Mouse (Mus musculus) A20 (cell line): ENCODE measurements around the gene Gm17334.

ENCODE experiments used
- DNase-seq: peaks from one replicate; pipeline ENCODE4 v3.0.0-alpha.2; 2011; ENCODE audit warnings: low read depth, low spot score

The Gm17334 gene

GRCm38 (mm10) chr11:53771001-53771744, 1.8 kb downstream of the Gm17334 start:
- no peak for DNase-seq

GRCm38 (mm10) chr11:53770125-53770791, 2.7 kb downstream of the Gm17334 start:
- peak; percentile 91 for DNase-seq

- DNase-seq, result peak; percentile 96
Observed at GRCm38 (mm10) chr11:53769760-53770124, 3.2 kb downstream of the Gm17334 start, which contains the start of gene Irf1. Gene Irf1, plus strand, starts transcription at chr11:53770014.

GRCm38 (mm10) chr11:53769185-53769576, 3.8 kb downstream of the Gm17334 start:
- DNase-seq, result no peak

- peak; percentile 73 for DNase-seq
Observed at GRCm38 (mm10) chr11:53768422-53769184, 4.4 kb downstream of the Gm17334 start.

GRCm38 (mm10) chr11:53764581-53764980, 8.4 kb downstream of the Gm17334 start:
- DNase-seq, result no peak

GRCm38 (mm10) chr11:53763496-53764140, 9.4 kb downstream of the Gm17334 start:
- peak; percentile 85 for DNase-seq

GRCm38 (mm10) chr11:53762827-53763495, 10.0 kb downstream of the Gm17334 start:
- DNase-seq, result no peak

- no peak for DNase-seq
Observed at GRCm38 (mm10) chr11:53762426-53762825, 10.6 kb downstream of the Gm17334 start.

GRCm38 (mm10) chr11:53761822-53762221, 11.2 kb downstream of the Gm17334 start:
- DNase-seq, result no peak

- no peak for DNase-seq
Observed at GRCm38 (mm10) chr11:53761284-53761683, 11.7 kb downstream of the Gm17334 start.

- DNase-seq, result no peak
Observed at GRCm38 (mm10) chr11:53759545-53760406, 13.2 kb downstream of the Gm17334 start.

- peak; percentile 43 for DNase-seq
Observed at GRCm38 (mm10) chr11:53758791-53759351, 14.1 kb downstream of the Gm17334 start.

- peak; percentile 58 for DNase-seq
Observed at GRCm38 (mm10) chr11:53758033-53758432, 15.0 kb downstream of the Gm17334 start.

- DNase-seq, result no peak
Observed at GRCm38 (mm10) chr11:53757612-53758011, 15.4 kb downstream of the Gm17334 start.

- peak; percentile 62 for DNase-seq
Observed at GRCm38 (mm10) chr11:53755011-53755595, 17.9 kb downstream of the Gm17334 start.

GRCm38 (mm10) chr11:53749716-53750352, 23.2 kb downstream of the Gm17334 start:
- no peak for DNase-seq

- no peak for DNase-seq
Observed at GRCm38 (mm10) chr11:53749306-53749705, 23.7 kb downstream of the Gm17334 start.

GRCm38 (mm10) chr11:53748614-53749013, 24.4 kb downstream of the Gm17334 start:
- DNase-seq, result no peak
